Mouse (Mus musculus) kidney, adult 2 months (tissue): ENCODE results near the gene Gja5. TPM values are rescaled to one million over a fixed set of nuclear protein-coding genes. Genes with fewer than 3 reads are reported as not detected.

Source experiments
- DNase-seq: peaks from one replicate; pipeline ENCODE4 v3.0.0; 2021
- H3K27ac ChIP-seq: fragments of 200-500 bp; 2 replicates; pipeline ENCODE4 v1.5.1; 2012; ENCODE audit warnings: low read depth, low read length, control low read depth, inconsistent platforms; ENCODE audit not compliant: insufficient read depth
- H3K27me3 ChIP-seq: fragments of 200-500 bp; replicated peaks from 2 replicates; pipeline ENCODE4 v1.6.1; 2012; ENCODE audit warnings: mild to moderate bottlenecking, moderate library complexity, low read length, inconsistent platforms; ENCODE audit not compliant: control insufficient read depth, insufficient read depth
- H3K36me3 ChIP-seq: fragments of 200-500 bp; 2 replicates; pipeline ENCODE4 v1.6.1; 2012; ENCODE audit warnings: mild to moderate bottlenecking, moderate library complexity, low read length, inconsistent platforms; ENCODE audit not compliant: control insufficient read depth, insufficient read depth
- H3K4me1 ChIP-seq: fragments of 200-500 bp; 2 replicates; pipeline ENCODE4 v1.6.1; 2011; ENCODE audit warnings: low read length; ENCODE audit not compliant: control insufficient read depth, insufficient read depth
- H3K4me3 ChIP-seq: fragments of 200-500 bp; 2 replicates; pipeline ENCODE4 v1.5.1; 2011; ENCODE audit warnings: mild to moderate bottlenecking, low read depth, low read length, control low read depth; ENCODE audit not compliant: insufficient read depth
- CTCF ChIP-seq: fragments of 200-500 bp; conservative IDR thresholded peaks from 2 replicates; pipeline ENCODE4 v1.5.1; 2011; ENCODE audit warnings: low read depth, mild to moderate bottlenecking, control low read depth, low read length, moderate library complexity, mixed read lengths; ENCODE audit not compliant: insufficient read depth, insufficient read length
- POLR2A ChIP-seq: fragments of 200-500 bp; IDR thresholded peaks from one replicate; pipeline ENCODE4 v1.6.1; 2011; ENCODE audit warnings: low read depth, low read length, control low read depth
- WGBS: fragments of 180-500 bp; shearing (Covaris S2); methylation state at CpG from one replicate; pipeline ENCODE4 v1.1.7; 2018; 5-methylcytosine and 5-hydroxymethylcytosine counted together
- polyA plus RNA-seq: library from polyadenylated mRNA; depleted of rRNA; stranded (reverse); fragments of >200 nt; gene quantifications from 2 replicates; pipeline ENCODE4 v1.2.3, GENCODE M21; 2012; rRNA removed

Gja5 gene
- polyA plus RNA-seq = 8.2 and 8.7 TPM in 2 replicates

GRCm38 (mm10) chr3:96904393-96904792 is at the start of gene Gja5:
Gene Gja5 (plus strand): TSS chr3:96904693.
- DNase-seq = no peak
- Histone ChIP-seq H3K4me3 (peak within 1 kb of the TSS; percentile 81), H3K36me3 (no peaks in the 10 kb centered on the region), H3K27ac (no peak within 1 kb of the TSS), H3K4me1 (peaks cover 2% of the 10 kb centered on the region; the same call in 1 of the 2 replicates), H3K27me3 (no peaks in the 10 kb centered on the region)
- WGBS = 14% methylated on average over 14 of the region's 14 CpGs
- TF ChIP-seq POLR2A (no peak), CTCF (no peak)

- Histone ChIP-seq H3K4me3 (no peak overlapping the region), H3K36me3 (peaks cover 7% of the 10 kb centered on the region), H3K4me1 (no peaks in the 10 kb centered on the region), H3K27ac (no peak overlapping the region), H3K27me3 (no peaks in the 10 kb centered on the region)
- WGBS = 76% methylated on average over 3 of the region's 3 CpGs
- DNase-seq = no peak
- TF ChIP-seq POLR2A (no peak), CTCF (no peak)
Measured at GRCm38 (mm10) chr3:96855833-96856232, 48.7 kb upstream of the Gja5 start.

DNA sequence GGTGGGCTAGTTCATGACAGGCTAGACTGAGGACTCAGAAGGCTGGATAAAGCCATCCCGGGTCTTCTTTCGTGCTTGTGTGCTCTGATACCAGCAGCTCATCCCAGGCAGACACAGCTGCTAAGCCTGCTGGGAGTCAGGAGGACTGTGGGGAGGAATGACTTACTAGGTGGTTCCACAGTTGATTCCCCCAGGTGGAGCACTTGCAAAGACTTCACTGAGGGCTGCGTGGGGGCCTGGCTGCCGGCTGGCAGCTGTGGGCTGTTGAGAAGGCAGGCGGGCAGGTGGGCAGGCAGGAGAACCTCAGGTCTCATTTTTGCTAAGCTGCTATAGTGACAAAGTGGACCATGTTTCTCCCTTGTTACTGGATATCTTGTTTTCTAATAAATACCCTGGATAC is 44.0 kb upstream of the Gja5 start:
- DNase-seq = no peak
- Histone ChIP-seq H3K4me1 (no peaks in the 10 kb centered on the region), H3K4me3 (no peak overlapping the region), H3K36me3 (peaks cover 7% of the 10 kb centered on the region; the same call in 1 of the 2 replicates), H3K27ac (no peak overlapping the region), H3K27me3 (no peaks in the 10 kb centered on the region)
- no peak for TF ChIP-seq POLR2A
- no peak for TF ChIP-seq CTCF
- 90% methylated on average over 5 of the region's 5 CpGs for WGBS

DNA sequence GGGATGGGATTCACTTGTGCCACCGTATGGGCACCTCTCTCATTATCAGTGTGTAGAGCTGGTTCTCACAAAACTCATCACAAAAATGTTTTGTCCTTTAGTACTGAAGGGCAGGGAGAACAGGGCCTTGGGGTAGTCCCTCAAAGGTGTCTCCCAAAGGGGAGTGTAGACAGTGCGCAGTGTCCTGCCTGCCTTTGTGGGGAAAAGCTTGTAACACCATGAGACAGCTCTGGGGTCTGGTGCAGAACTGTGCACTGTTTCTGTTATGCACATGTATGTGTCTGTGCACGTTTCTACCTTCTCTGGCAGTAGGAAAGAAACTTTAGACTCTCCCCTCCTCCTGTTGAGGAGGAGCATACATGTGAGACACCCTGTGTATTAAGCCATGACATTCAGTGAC is 36.6 kb upstream of the Gja5 start:
- Histone ChIP-seq H3K36me3 (peaks cover 6% of the 10 kb centered on the region; the same call in 1 of the 2 replicates), H3K4me3 (no peak overlapping the region), H3K27ac (no peak overlapping the region), H3K27me3 (no peaks in the 10 kb centered on the region), H3K4me1 (no peaks in the 10 kb centered on the region)
- 78% methylated on average over 3 of the region's 3 CpGs for WGBS
- DNase-seq = no peak
- no peak for TF ChIP-seq CTCF
- no peak for TF ChIP-seq POLR2A

DNA sequence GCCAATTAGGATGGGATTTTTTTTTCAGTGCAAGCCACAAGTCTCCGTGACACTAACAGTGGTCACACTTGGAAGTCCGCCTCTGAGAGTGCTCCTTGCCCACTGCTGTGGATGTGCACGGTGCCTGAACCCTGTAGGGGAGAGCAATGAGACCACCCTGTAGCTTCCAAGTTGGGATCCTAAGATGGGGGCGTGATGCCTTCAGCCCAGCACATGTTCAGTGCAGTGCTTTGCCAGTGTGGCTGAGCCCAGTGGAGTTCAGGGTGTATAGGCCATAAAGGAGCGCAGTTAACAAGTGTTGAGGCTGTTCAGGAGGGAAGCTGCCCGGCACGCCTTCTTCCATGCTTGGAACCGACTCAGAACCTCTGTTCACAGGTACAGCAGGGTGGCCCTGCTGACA is 35.9 kb upstream of the Gja5 start:
- Histone ChIP-seq H3K27ac (no peak overlapping the region), H3K27me3 (no peaks in the 10 kb centered on the region), H3K36me3 (peaks cover 9% of the 10 kb centered on the region; the same call in 1 of the 2 replicates), H3K4me1 (no peaks in the 10 kb centered on the region), H3K4me3 (no peak overlapping the region)
- no peak for TF ChIP-seq POLR2A
- no peak for TF ChIP-seq CTCF
- no peak for DNase-seq
- 85% methylated on average over 8 of the region's 8 CpGs for WGBS

- TF ChIP-seq POLR2A (no peak), CTCF (no peak)
- H3K36me3 ChIP-seq = peaks cover 9% of the 10 kb centered on the region; the same call in 1 of the 2 replicates
- H3K27ac ChIP-seq = no peak overlapping the region
- no peaks in the 10 kb centered on the region for H3K27me3 ChIP-seq
- DNase-seq = no peak
- H3K4me1 ChIP-seq = no peaks in the 10 kb centered on the region
- no peak overlapping the region for H3K4me3 ChIP-seq
- WGBS = 90% methylated on average over 7 of the region's 7 CpGs
Measured at GRCm38 (mm10) chr3:96869091-96869490, 35.4 kb upstream of the Gja5 start.

GRCm38 (mm10) chr3:96870270-96870669 is 34.2 kb upstream of the Gja5 start:
- H3K4me1 ChIP-seq = no peaks in the 10 kb centered on the region; the same call in 1 of the 2 replicates
- TF ChIP-seq POLR2A (no peak), CTCF (no peak)
- peaks cover 9% of the 10 kb centered on the region; the same call in 1 of the 2 replicates for H3K36me3 ChIP-seq
- no peak for DNase-seq
- H3K4me3 ChIP-seq = no peak overlapping the region
- no peak overlapping the region for H3K27ac ChIP-seq
- H3K27me3 ChIP-seq = no peaks in the 10 kb centered on the region
- 94% methylated on average over 2 of the region's 2 CpGs for WGBS

DNA sequence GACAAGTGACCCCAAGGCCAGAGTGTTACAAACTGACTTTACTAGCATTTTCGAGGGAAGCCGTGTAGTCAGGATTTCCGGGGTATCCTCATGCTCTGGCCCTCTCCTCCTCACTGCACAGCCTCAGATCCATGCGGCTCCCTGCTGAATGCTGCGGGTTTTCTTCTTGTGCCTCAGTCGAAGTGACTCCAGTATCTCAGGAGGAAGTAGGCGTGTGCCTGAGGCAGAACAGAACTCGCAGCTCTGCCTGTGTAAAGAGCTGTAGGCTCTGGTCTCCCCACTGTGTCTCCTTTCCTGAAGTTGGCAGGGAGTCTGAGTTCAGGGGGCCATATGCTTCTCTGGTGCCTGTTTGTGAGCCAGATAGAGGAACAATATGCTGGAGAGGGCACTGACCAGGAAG is 33.4 kb upstream of the Gja5 start:
- WGBS = 79% methylated on average over 8 of the region's 8 CpGs
- Histone ChIP-seq H3K27ac (no peak overlapping the region), H3K4me1 (peaks cover 5% of the 10 kb centered on the region; the same call in 1 of the 2 replicates), H3K4me3 (no peak overlapping the region), H3K27me3 (no peaks in the 10 kb centered on the region), H3K36me3 (peaks cover 9% of the 10 kb centered on the region; the same call in 1 of the 2 replicates)
- no peak for DNase-seq
- TF ChIP-seq CTCF = no peak
- TF ChIP-seq POLR2A = no peak
